In genomic region chr12:84876481-84877121, GRCm38 (mm10) we compare ENCODE assay signal across 8 mouse cellular contexts. TPM values are rescaled to one million over a fixed set of nuclear protein-coding genes. Genes with fewer than 3 reads are reported as not detected.
A peak's percentile ranks its signal among the peaks of the same experiment; 100 is the strongest.
DNase-seq lines count a peak whose midpoint lies in the region; ATAC-seq and TF ChIP-seq lines count a peak whose summit lies in the region.

Gene Ltbp2 (minus strand): TSS chr12:84876532.

- peak within 1 kb of the TSS; percentile 62; the same call in 1 of the 2 replicates for H3K4me2 ChIP-seq in CH12.LX (ENCODE audit: insufficient read depth, low read depth, poor library complexity, severe bottlenecking)
- peak within 1 kb of the TSS; percentile 46 for H3K4me2 ChIP-seq in forebrain, embryonic 14.5 days (ENCODE audit: low read length)
- H3K4me2 ChIP-seq in liver, postnatal 0 days (ENCODE audit: low read depth, low read length), result peak within 1 kb of the TSS; percentile 54
- peak within 1 kb of the TSS; percentile 35 for H3K4me2 ChIP-seq in neural tube, embryonic 14.5 days (ENCODE audit: low read depth, low read length)

- TF ChIP-seq RAD21 in CH12.LX (IDR thresholded peaks at IDR 0.05; ENCODE audit: low read depth, low read length), result peak; percentile 61

- peaks cover 7% of the 10 kb centered on the region for H3K9me3 ChIP-seq in CH12.LX (replicated peaks; ENCODE audit: low read length)
- H3K9me3 ChIP-seq in forebrain, embryonic 14.5 days (replicated peaks; ENCODE audit: control insufficient read depth, low read length), result no peaks in the 10 kb centered on the region
- no peaks in the 10 kb centered on the region for H3K9me3 ChIP-seq in liver, postnatal 0 days (ENCODE audit: low read length)
- H3K9me3 ChIP-seq in neural tube, embryonic 14.5 days (ENCODE audit: control insufficient read depth, low read length), result no peaks in the 10 kb centered on the region

- no peaks in the 10 kb centered on the region for H3K4me1 ChIP-seq in CH12.LX (ENCODE audit: control insufficient read depth in 1 of 2, insufficient read depth in 2 of 2)
- H3K4me1 ChIP-seq in forebrain, embryonic 14.5 days (ENCODE audit: control insufficient read depth, insufficient read depth, low read length), result 0 out of 2 replicates have a peak, but pooled peaks cover 2% of the 10 kb centered on the region
- no peaks in the 10 kb centered on the region for H3K4me1 ChIP-seq in liver, postnatal 0 days (ENCODE audit: insufficient read depth)
- no peaks in the 10 kb centered on the region for H3K4me1 ChIP-seq in neural tube, embryonic 14.5 days (ENCODE audit: control insufficient read depth, insufficient read depth, low read length)

- no peaks in the 10 kb centered on the region for H3K36me3 ChIP-seq in CH12.LX (replicated peaks in 1 of 2; ENCODE audit: control insufficient read depth in 1 of 2, insufficient read depth in 1 of 2, low read length in 1 of 2)
- no peaks in the 10 kb centered on the region for H3K36me3 ChIP-seq in forebrain, embryonic 14.5 days (ENCODE audit: control insufficient read depth, insufficient read depth, low read length)
- no peaks in the 10 kb centered on the region for H3K36me3 ChIP-seq in liver, postnatal 0 days (replicated peaks; ENCODE audit: insufficient read depth, low read length)
- no peaks in the 10 kb centered on the region for H3K36me3 ChIP-seq in neural tube, embryonic 14.5 days (ENCODE audit: control insufficient read depth, insufficient read depth, low read length)

- intact Hi-C loops in heart, postnatal 10 days (cut with DNase I), result loop anchor here (5.0 kb wide), 2 partner anchors 89 to 96 kb away; partner anchors contain the start of genes Arel1 and Fcf1

- no peak; the same call in 1 of the 2 replicates for TF ChIP-seq POLR2A in CH12.LX (IDR thresholded peaks at IDR 0.05; ENCODE audit: low read depth, low read length)

- in situ Hi-C loops in CH12.LX (cut with MboI; ENCODE audit: low pct_ligation_motif_present, low pct_unique_long_range_greater_than_20kb, low sequenced_read_pairs), result no loop called here

- no peak within 1 kb of the TSS for H3K9ac ChIP-seq in CH12.LX (ENCODE audit: insufficient read depth, low read depth)
- H3K9ac ChIP-seq in forebrain, embryonic 14.5 days (ENCODE audit: low read length), result peak within 1 kb of the TSS; percentile 13; the same call in 1 of the 2 replicates
- H3K9ac ChIP-seq in liver, postnatal 0 days (replicated peaks), result no peak within 1 kb of the TSS
- no peak within 1 kb of the TSS for H3K9ac ChIP-seq in neural tube, embryonic 14.5 days (replicated peaks; ENCODE audit: low read depth, low read length)

- H3K79me2 ChIP-seq in CH12.LX (replicated peaks; ENCODE audit: control insufficient read depth, extremely low read depth, insufficient read depth, poor library complexity, severe bottlenecking), result no peaks in the 10 kb centered on the region

- dilution Hi-C loops in CH12.LX (cut with MboI; ENCODE audit: extremely low pct_ligation_motif_present, extremely low pct_unique_long_range_greater_than_20kb, low sequenced_read_pairs), result no loop called here

- peak; percentile 14 to 98; a peak in 3 of 4 replicates for TF ChIP-seq CTCF in CH12.LX (conservative IDR thresholded peaks at IDR 0.05 in 1 of 2, IDR thresholded peaks at IDR 0.05 in 1 of 2; ENCODE audit: low read depth in 2 of 2, low read length in 2 of 2)
- TF ChIP-seq CTCF in liver, postnatal 0 days (IDR thresholded peaks at IDR 0.05; ENCODE audit: low read depth), result peak; percentile 99

- WGBS in forebrain, embryonic 14.5 days, result 2% methylated on average over 34 of the region's 34 CpGs
- 3% methylated on average over 34 of the region's 34 CpGs for WGBS in large intestine, adult 2 months
- 3% methylated on average over 34 of the region's 34 CpGs for WGBS in liver, postnatal 0 days (ENCODE audit: insufficient replicate concordance)
- 3% methylated on average over 34 of the region's 34 CpGs for WGBS in neural tube, embryonic 14.5 days

- TF ChIP-seq EP300 in CH12.LX (IDR thresholded peaks at IDR 0.05; ENCODE audit: low read length), result no peak
- TF ChIP-seq EP300 in liver, postnatal 0 days (IDR thresholded peaks at IDR 0.05; ENCODE audit: low read depth), result no peak

- peak; percentile 84 for DNase-seq in CH12.LX (ENCODE audit: extremely low read depth)
- peak; percentile 48 for DNase-seq in forebrain, embryonic 14.5 days (ENCODE audit: low spot score)
- DNase-seq in heart, postnatal 10 days, result peak; percentile 81 to 87
- DNase-seq in large intestine, adult 2 months (ENCODE audit: low read depth, low spot score), result peak; percentile 56
- peak; percentile 91 for DNase-seq in liver, postnatal 0 days
- DNase-seq in testis, postnatal 10 days (ENCODE audit: low spot score), result peak; percentile 92

- H3K27me3 ChIP-seq in CH12.LX (replicated peaks), result peaks cover 49% of the 10 kb centered on the region
- H3K27me3 ChIP-seq in forebrain, embryonic 14.5 days (replicated peaks; ENCODE audit: control insufficient read depth, insufficient read depth, low read length), result peaks cover 47% of the 10 kb centered on the region
- H3K27me3 ChIP-seq in liver, postnatal 0 days (ENCODE audit: insufficient read depth, low read length), result peaks cover 50% of the 10 kb centered on the region
- H3K27me3 ChIP-seq in neural tube, embryonic 14.5 days (ENCODE audit: control insufficient read depth, insufficient read depth, low read length), result peaks cover 35% of the 10 kb centered on the region

- H3K4me3 ChIP-seq in CH12.LX (replicated peaks in 1 of 3; ENCODE audit: low read depth in 2 of 3, low read length in 2 of 3, poor library complexity in 1 of 3), result peak within 1 kb of the TSS in 2 of 3 experiments; percentile 23 to 36
- H3K4me3 ChIP-seq in forebrain, embryonic 14.5 days (ENCODE audit: low read depth, low read length), result peak within 1 kb of the TSS; percentile 17
- H3K4me3 ChIP-seq in liver, postnatal 0 days (ENCODE audit: low read depth, low read length), result peak within 1 kb of the TSS; percentile 25
- peak within 1 kb of the TSS; percentile 22 for H3K4me3 ChIP-seq in neural tube, embryonic 14.5 days (ENCODE audit: low read depth, low read length)

- no peak within 1 kb of the TSS for H3K27ac ChIP-seq in CH12.LX (ENCODE audit: insufficient read depth, low read depth)
- H3K27ac ChIP-seq in forebrain, embryonic 14.5 days (ENCODE audit: low read depth, low read length), result no peak within 1 kb of the TSS
- H3K27ac ChIP-seq in liver, postnatal 0 days (ENCODE audit: low read depth), result no peak within 1 kb of the TSS
- no peak within 1 kb of the TSS for H3K27ac ChIP-seq in neural tube, embryonic 14.5 days (ENCODE audit: low read depth, low read length)

- ATAC-seq in cerebellum, adult (ENCODE audit: insufficient number of reproducible peaks, low FRiP score, low TSS enrichment), result peak; percentile 64
- ATAC-seq in forebrain, embryonic 14.5 days, result peak; percentile 42; the same call in 1 of the 2 replicates
- peak; percentile 88 for ATAC-seq in liver, postnatal 0 days
- ATAC-seq in neural tube, embryonic 14.5 days (ENCODE audit: low read depth), result no peak

TF ChIP-seq in CH12.LX, 34 proteins besides CTCF, POLR2A, EP300 and RAD21:
- TF ChIP-seq IRF4 (IDR thresholded peaks at IDR 0.05; ENCODE audit: low read depth, low read length) (peak; percentile 44; the same call in 1 of the 2 replicates), POLR2AphosphoS2 (IDR thresholded peaks at IDR 0.05; ENCODE audit: low read depth, low read length) (no peak), SMC3 (IDR thresholded peaks at IDR 0.05; ENCODE audit: low read depth, low read length) (peak; percentile 87), SIN3A (IDR thresholded peaks at IDR 0.05; ENCODE audit: low read length) (no peak), HCFC1 (IDR thresholded peaks at IDR 0.05; ENCODE audit: low read depth, low read length) (no peak), RCOR1 (conservative IDR thresholded peaks at IDR 0.05; ENCODE audit: low read depth, low read length) (no peak), NRF1 (IDR thresholded peaks at IDR 0.05; ENCODE audit: low read depth, low read length) (peak; percentile 81), MEF2A (IDR thresholded peaks at IDR 0.05; ENCODE audit: borderline replicate concordance, low read depth, low read length) (peak; percentile 35; the same call in 1 of the 2 replicates), MYC (IDR thresholded peaks at IDR 0.05; ENCODE audit: low read depth, low read length) (0 out of 2 replicates have a peak, but pooled peaks have one; percentile 48), TCF12 (IDR thresholded peaks at IDR 0.05; ENCODE audit: low read depth, low read length) (0 out of 2 replicates have a peak, but pooled peaks have one; percentile 35)

RNA-seq across cellular contexts. Expression of gene Ltbp2, which starts in this region (rescaled TPM):
- total RNA-seq in CH12.LX (2012; rRNA removed) (under 0.01 and 0.25 TPM in 2 replicates), CH12.LX (2014; rRNA removed) (0.19 TPM in 1 of 2 replicates, not detected in the other)
- 0.61 and 0.97 TPM in 2 replicates for polyA plus RNA-seq in CH12.LX (2012; ENCODE audit: insufficient read length, low read depth)
- 0.04 TPM in 1 of 2 replicates, not detected in the other for polyA plus RNA-seq in forebrain, embryonic 14.5 days (2014; fragmentation: Nextera tagmentation; extraction: Ambion mirVana)
- total RNA-seq in heart, postnatal 10 days (2021), result 1 to 10 TPM; 5.6 to 6.1 TPM
- polyA plus RNA-seq in large intestine, adult 2 months (2012; rRNA removed), result 2.1 and 5.2 TPM in 2 replicates
- 0.31 and 0.59 TPM in 2 replicates for polyA plus RNA-seq in liver, postnatal 0 days (2015; fragmentation: Nextera tagmentation; extraction: Ambion mirVana)
- 0.15 and 0.17 TPM in 2 replicates for polyA plus RNA-seq in neural tube, embryonic 14.5 days (2014; fragmentation: Nextera tagmentation; extraction: Ambion mirVana)

Comparison
In these comparisons a context has a peak if more than half of its experiments do, and no peak if none do; other contexts are left out.
1. RNA of gene Ltbp2 (total RNA-seq): 5.6 to 6.1 TPM in heart, postnatal 10 days; under 0.01 to 0.25 TPM in CH12.LX; every median in the first group is over 4 times any median in the second.
2. Peak in DNase-seq, H3K4me3 ChIP-seq and H3K4me2 ChIP-seq in CH12.LX; RNA of the gene not detected or under 1 TPM.
3. Peak in DNase-seq, ATAC-seq, H3K4me3 ChIP-seq, H3K9ac ChIP-seq and H3K4me2 ChIP-seq in forebrain, embryonic 14.5 days; RNA of the gene not detected or under 1 TPM.
4. Peak in DNase-seq, ATAC-seq, H3K4me3 ChIP-seq and H3K4me2 ChIP-seq in liver, postnatal 0 days; RNA of the gene not detected or under 1 TPM.
5. Peak in every context shown above with its lines, with median percentiles within 50 percentile points of each other: DNase-seq, H3K4me2 ChIP-seq and H3K4me3 ChIP-seq.